Mouse (Mus musculus) forebrain, postnatal 0 days (tissue): ENCODE measurements around the gene Vamp2. TPM values are rescaled to one million over a fixed set of nuclear protein-coding genes. Genes with fewer than 3 reads are reported as not detected.

Experiments used
- ATAC-seq: fragments of 200-750 bp; cut with Nextera tagmentation; 2 replicates; pipeline ENCODE4 v1.8.0; 2017; ENCODE audit warnings: mild to moderate bottlenecking, moderate library complexity
- DNase-seq: peaks from one replicate; pipeline ENCODE4 v3.0.0-alpha.2; 2015
- H3K27ac ChIP-seq: fragments of 300-500 bp; sonication (generic); 2 replicates; pipeline ENCODE4 v1.5.1; 2014; ENCODE audit warnings: low read depth, mild to moderate bottlenecking, antibody characterized with exemption, low read length, moderate library complexity, mixed read lengths
- H3K27me3 ChIP-seq: fragments of 300-500 bp; sonication (generic); 2 replicates; pipeline ENCODE4 v1.6.1; 2014; ENCODE audit warnings: mild to moderate bottlenecking, low read length, mixed read lengths; ENCODE audit not compliant: insufficient read depth
- H3K36me3 ChIP-seq: fragments of 300-500 bp; sonication (generic); 2 replicates; pipeline ENCODE4 v1.6.1; 2014; ENCODE audit warnings: mild to moderate bottlenecking, moderate library complexity; ENCODE audit not compliant: insufficient read depth
- H3K4me1 ChIP-seq: fragments of 300-500 bp; sonication (generic); 2 replicates; pipeline ENCODE4 v1.6.1; 2014; ENCODE audit warnings: antibody characterized with exemption; ENCODE audit not compliant: insufficient read depth
- H3K4me2 ChIP-seq: fragments of 300-500 bp; sonication (generic); 2 replicates; pipeline ENCODE4 v1.6.1; 2014; ENCODE audit warnings: low read depth, mild to moderate bottlenecking, moderate library complexity
- H3K4me3 ChIP-seq: fragments of 300-500 bp; sonication (generic); 2 replicates; pipeline ENCODE4 v1.5.1; 2014; ENCODE audit warnings: low read depth, low read length, mixed read lengths
- H3K9ac ChIP-seq: fragments of 300-500 bp; sonication (generic); 2 replicates; pipeline ENCODE4 v1.6.1; 2014; ENCODE audit warnings: mild to moderate bottlenecking
- H3K9me3 ChIP-seq: fragments of 300-500 bp; sonication (generic); 2 replicates; pipeline ENCODE4 v1.6.1; 2016; ENCODE audit warnings: low read length
- CTCF ChIP-seq: sonication (generic); IDR thresholded peaks from 2 replicates; pipeline ENCODE4 v1.5.1; 2016; ENCODE audit warnings: antibody characterized with exemption, control low read depth, low read depth
- WGBS: fragments of 180-500 bp; shearing (Covaris S2); extraction: QIAGEN DNeasy Blood & Tissue Kit; methylation state at CpG from one replicate; pipeline ENCODE4 v1.1.7; 2014; 5-methylcytosine and 5-hydroxymethylcytosine counted together
- polyA plus RNA-seq: library from polyadenylated mRNA; unstranded; fragments of >200 nt; fragmentation: Nextera tagmentation; extraction: Ambion mirVana; gene quantifications from 2 replicates; pipeline ENCODE4 v1.2.1, GENCODE M21; 2015
- total RNA-seq: library from RNA; depleted of rRNA; stranded (reverse); fragments of >200 nt; gene quantifications from 2 replicates; pipeline ENCODE4 v1.2.3, GENCODE M21; 2014

Gene Vamp2
- total and polyA plus RNA-seq, 2 experiments from 2014 or later: 104 to 554 TPM

DNA sequence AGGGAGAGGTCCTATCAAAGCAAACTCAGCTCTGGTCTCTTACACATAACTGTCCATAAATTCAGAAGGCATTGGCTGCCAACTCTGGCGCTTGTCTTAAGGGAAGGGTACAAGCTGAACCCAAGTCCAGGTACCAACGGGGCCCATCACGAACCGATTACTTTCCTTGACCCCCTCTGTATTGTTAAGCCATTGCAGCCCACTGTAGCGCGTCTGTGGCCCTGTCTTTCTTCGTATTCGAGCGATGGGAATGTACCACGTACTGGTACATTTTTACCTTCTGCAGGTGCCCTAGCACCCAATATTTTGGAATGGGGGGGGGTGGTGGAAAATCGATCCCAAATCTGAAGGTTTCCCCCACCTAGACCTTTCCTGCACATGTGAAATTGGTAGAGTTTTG lies 16.1 kb upstream of the Vamp2 start:
- no peak for DNase-seq
- H3K27me3 ChIP-seq: no peaks in the 10 kb centered on the region
- no peak for ATAC-seq
- H3K27ac ChIP-seq: peak overlapping the region; percentile 99
- peaks cover 12% of the 10 kb centered on the region for H3K4me1 ChIP-seq
- peak overlapping the region; percentile 37 for H3K4me3 ChIP-seq
- H3K9ac ChIP-seq: peak overlapping the region; percentile 81
- H3K36me3 ChIP-seq: no peaks in the 10 kb centered on the region
- no peaks in the 10 kb centered on the region for H3K9me3 ChIP-seq
- peak overlapping the region; percentile 59 for H3K4me2 ChIP-seq
- no peak for TF ChIP-seq CTCF
- 84% methylated on average over 11 of the region's 11 CpGs for WGBS

DNA sequence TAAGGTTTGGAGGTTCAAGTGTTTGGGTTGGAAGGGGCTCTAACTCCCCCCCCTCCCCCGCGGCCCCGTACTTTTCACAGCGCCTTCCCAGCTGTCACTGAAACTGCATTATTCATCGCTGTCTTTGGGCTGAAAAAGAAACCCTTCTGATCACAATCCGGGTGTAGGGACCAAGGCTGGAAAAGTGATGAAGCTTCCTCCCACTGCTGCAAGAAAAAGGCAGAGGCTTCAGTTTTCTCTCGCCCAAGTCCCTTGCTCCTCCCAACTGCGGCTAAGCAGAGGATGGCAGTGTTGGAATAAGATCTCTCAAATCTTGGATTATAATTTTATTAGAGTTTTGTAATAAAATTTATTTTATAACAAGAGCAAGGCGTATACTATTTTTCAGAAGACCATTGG lies 15.6 kb upstream of the Vamp2 start:
- ATAC-seq (no peak), DNase-seq (no peak)
- no peaks in the 10 kb centered on the region for H3K27me3 ChIP-seq
- WGBS: 1% methylated on average over 9 of the region's 9 CpGs
- H3K27ac ChIP-seq: peak overlapping the region; percentile 99
- no peaks in the 10 kb centered on the region for H3K9me3 ChIP-seq
- H3K9ac ChIP-seq: peak overlapping the region; percentile 81
- H3K4me3 ChIP-seq: peak overlapping the region; percentile 37
- no peaks in the 10 kb centered on the region for H3K36me3 ChIP-seq
- TF ChIP-seq CTCF: no peak
- H3K4me2 ChIP-seq: peak overlapping the region; percentile 59
- H3K4me1 ChIP-seq: peaks cover 12% of the 10 kb centered on the region

DNA sequence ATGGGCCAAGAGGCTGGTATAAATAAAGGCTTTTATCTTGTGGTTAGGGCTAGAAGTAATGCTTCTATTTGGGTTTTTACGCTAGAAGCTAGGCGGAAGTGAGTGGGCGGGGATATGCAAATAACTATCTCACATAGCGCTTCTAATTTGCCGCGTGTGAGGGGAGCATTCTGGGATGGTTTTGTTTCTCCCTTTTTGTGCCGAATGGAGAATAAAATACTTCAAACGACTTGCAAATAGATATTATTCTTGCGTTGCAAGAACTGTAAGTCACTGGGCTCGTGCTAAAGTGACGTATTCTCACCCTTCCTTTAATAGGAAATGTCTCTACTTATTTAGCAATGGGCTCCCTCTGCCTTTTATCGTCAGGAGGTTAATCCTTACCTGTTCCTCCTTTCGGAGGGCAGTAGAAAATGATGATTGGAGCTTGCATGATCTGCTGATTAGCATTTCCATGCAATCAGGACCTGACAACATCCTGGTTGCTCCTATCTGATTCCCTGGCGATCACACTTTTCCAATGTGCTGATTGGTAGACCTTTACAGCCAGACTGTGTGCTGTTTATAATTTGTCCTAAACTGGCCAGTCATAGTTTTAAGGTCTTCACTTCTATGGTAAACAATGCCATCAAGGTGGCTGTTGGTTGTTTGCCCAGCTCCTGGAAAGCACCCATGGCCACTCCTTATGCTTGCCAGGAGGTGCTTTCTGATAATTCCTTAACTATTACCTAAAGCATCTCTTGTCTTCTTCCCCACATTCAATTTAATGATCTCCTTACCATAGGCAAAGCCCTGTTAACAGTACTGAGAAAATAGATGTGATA lies 15.0 kb upstream of the Vamp2 start:
- WGBS: 0% methylated on average over 14 of the region's 14 CpGs
- peak overlapping the region; percentile 37 for H3K4me3 ChIP-seq
- H3K27ac ChIP-seq: peak overlapping the region; percentile 99
- peak overlapping the region; percentile 59 for H3K4me2 ChIP-seq
- no peaks in the 10 kb centered on the region for H3K9me3 ChIP-seq
- H3K9ac ChIP-seq: peak overlapping the region; percentile 81
- H3K27me3 ChIP-seq: no peaks in the 10 kb centered on the region
- H3K4me1 ChIP-seq: peaks cover 12% of the 10 kb centered on the region
- DNase-seq (peak; percentile 97), ATAC-seq (peak; percentile 82)
- peak; percentile 46; the same call in 1 of the 2 replicates for TF ChIP-seq CTCF
- H3K36me3 ChIP-seq: no peaks in the 10 kb centered on the region

DNA sequence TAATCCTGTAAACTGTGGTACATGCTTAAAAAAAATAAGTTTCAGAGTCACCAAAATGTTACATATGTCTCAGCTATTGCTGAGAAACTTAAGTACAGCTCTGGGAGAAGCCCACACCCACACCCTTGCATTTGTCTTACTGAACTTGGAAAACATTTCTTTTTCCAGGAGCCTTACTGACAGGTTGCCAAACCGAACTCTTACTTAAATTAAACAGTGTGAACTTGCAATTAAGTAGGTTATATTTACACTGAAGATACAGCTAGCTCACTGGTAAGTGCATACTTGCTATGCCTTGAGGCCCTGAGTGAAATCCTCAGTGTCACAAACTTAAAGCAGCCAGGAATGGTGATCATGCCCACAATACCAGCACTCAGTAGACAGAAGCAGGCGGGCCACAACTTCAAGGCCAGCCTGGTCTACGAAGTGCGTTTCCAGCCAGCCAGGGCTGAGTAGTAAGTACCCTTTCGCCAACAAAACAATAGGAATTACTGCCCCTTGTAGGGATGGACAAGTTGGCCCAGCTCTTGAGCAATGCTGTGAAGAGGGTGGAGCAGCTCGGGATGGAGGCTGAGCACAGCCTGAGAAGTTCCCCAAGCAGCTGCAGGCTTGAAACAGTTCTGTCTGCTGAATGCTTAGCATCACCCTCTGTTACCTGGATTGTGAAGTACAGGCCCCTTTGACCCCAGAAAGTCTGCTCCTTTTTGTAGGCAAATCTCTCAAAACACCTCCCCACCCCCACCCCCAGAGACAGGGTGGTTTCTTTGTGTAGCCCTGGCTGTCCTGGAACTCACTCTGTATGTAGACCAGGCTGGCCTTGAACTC lies 14.1 kb upstream of the Vamp2 start:
- DNase-seq: no peak
- Histone ChIP-seq H3K4me3 (no peak overlapping the region), H3K4me2 (no peak overlapping the region), H3K9me3 (no peaks in the 10 kb centered on the region), H3K9ac (no peak overlapping the region), H3K36me3 (no peaks in the 10 kb centered on the region), H3K27ac (peak overlapping the region; percentile 24), H3K27me3 (no peaks in the 10 kb centered on the region), H3K4me1 (peaks cover 12% of the 10 kb centered on the region)
- no peak for ATAC-seq
- WGBS: 38% methylated on average over 6 of the region's 6 CpGs
- no peak for TF ChIP-seq CTCF

DNA sequence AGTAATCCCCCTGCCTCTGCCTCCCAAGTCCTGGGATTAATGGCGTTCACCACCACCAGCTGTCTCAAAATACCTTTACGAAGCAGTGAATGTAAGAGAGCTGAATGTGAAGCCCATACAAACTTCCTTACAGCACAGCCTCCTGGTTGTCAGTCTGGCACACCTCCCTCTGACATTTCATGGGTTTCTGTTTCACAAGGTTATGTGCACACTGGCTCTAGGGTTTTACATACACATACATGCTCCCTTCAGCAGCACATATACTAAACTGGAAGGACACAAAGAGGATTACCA lies 13.6 kb upstream of the Vamp2 start:
- DNase-seq: no peak
- Histone ChIP-seq H3K4me3 (no peak overlapping the region), H3K9me3 (no peaks in the 10 kb centered on the region), H3K27me3 (no peaks in the 10 kb centered on the region), H3K27ac (no peak overlapping the region), H3K4me1 (peaks cover 12% of the 10 kb centered on the region), H3K36me3 (no peaks in the 10 kb centered on the region), H3K9ac (no peak overlapping the region), H3K4me2 (no peak overlapping the region)
- no peak for ATAC-seq
- 44% methylated on average over 2 of the region's 2 CpGs for WGBS
- no peak for TF ChIP-seq CTCF

DNA sequence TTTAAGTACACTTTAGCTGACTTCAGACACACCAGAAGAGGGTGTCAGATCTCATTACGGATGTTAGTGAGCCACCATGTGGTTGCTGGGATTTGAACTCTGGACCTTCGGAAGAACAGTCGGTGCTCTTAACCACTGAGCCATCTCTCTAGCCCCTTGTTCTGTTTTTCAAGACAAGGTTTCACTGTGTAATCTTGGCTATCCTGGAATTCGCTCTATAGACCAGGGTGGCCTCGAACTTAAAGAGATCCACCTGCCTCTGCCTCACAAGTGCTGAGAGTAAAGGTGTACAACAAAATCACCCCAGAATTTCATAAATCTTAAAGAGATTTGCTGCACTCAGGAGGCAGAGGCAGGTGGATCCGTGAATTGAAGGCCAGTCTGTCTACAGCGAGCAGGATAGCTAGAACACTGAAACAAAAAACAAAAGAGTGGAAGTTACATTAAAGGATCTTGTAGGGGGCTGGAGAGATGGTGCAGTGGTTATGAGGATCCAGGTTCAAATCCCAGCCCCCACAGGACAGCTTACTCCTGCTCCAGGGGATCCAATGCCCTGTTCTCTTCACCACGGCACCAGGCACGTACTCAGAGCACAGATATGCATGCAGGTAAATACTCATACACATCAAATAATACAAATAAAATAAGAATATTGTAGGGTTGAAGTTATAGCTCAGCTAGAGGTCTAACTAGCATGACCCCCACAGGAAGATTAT lies 12.4 kb upstream of the Vamp2 start:
- peaks cover 12% of the 10 kb centered on the region for H3K4me1 ChIP-seq
- no peak overlapping the region for H3K9ac ChIP-seq
- DNase-seq: no peak
- H3K36me3 ChIP-seq: no peaks in the 10 kb centered on the region
- no peak overlapping the region for H3K4me2 ChIP-seq
- H3K27ac ChIP-seq: no peak overlapping the region
- no peaks in the 10 kb centered on the region for H3K9me3 ChIP-seq
- H3K4me3 ChIP-seq: no peak overlapping the region
- no peak for TF ChIP-seq CTCF
- no peaks in the 10 kb centered on the region for H3K27me3 ChIP-seq
- WGBS: 50% methylated on average over 8 of the region's 9 CpGs
- ATAC-seq: no peak

DNA sequence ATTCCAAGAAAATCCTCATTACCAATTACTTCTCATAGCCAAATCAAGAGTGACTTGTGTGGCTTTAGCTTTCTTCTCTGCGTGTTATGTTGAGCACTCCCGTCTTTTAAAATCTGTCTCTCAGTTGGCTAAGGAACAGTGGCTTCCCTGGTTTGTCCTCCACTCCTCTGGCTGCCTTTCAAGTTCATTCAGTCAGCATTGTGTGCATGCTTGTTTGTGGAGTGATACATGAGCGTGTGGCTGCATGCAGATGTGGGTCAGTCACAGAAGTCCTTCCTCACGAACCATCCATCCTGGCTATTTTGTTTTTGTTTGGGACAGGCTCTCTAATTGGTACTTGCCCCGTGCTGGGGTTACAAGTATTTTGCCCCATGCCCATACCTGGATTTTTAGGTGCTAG lies 11.7 kb upstream of the Vamp2 start:
- H3K27ac ChIP-seq: no peak overlapping the region
- ATAC-seq (no peak), DNase-seq (no peak)
- no peak overlapping the region for H3K9ac ChIP-seq
- H3K27me3 ChIP-seq: no peaks in the 10 kb centered on the region
- 30% methylated on average over 5 of the region's 5 CpGs for WGBS
- no peaks in the 10 kb centered on the region for H3K9me3 ChIP-seq
- no peaks in the 10 kb centered on the region for H3K36me3 ChIP-seq
- H3K4me3 ChIP-seq: no peak overlapping the region
- peaks cover 7% of the 10 kb centered on the region for H3K4me1 ChIP-seq
- TF ChIP-seq CTCF: no peak
- no peak overlapping the region for H3K4me2 ChIP-seq
